Mouse (Mus musculus) MEL (cell line): ENCODE measurements at regions not wholly inside any gene's neighbourhood (a gene's known extent, or its start where the extent isn't known, plus 50 kb on each side); places are given as distances from the start of the nearest gene placed in this dataset.

Experiments used
- DNase-seq: peaks from one replicate; pipeline ENCODE4 v3.0.0; 2011; ENCODE audit warnings: low read depth, low spot score
- H3K27ac ChIP-seq: 2 replicates; pipeline ENCODE4 v1.5.1; 2012; ENCODE audit warnings: low read depth, mild to moderate bottlenecking, control low read depth, low read length, moderate library complexity; ENCODE audit not compliant: control insufficient read depth
- H3K27me3 ChIP-seq, 2 experiments: fragments of 150-350 bp in 1 of 2; sonication (generic) in 1 of 2; 2 replicates each; pipeline ENCODE4 v1.6.1; 2012; ENCODE audit warnings: low read length in 2 of 2, mild to moderate bottlenecking in 2 of 2, improper control_type of control experiment in 1 of 2, moderate library complexity in 1 of 2; ENCODE audit not compliant: insufficient read depth in 2 of 2, control insufficient read depth in 1 of 2
- H3K36me3 ChIP-seq, 2 experiments: 2 replicates each; pipeline ENCODE4 v1.6.1; 2012 to 2014; ENCODE audit warnings: low read length in 2 of 2, improper control_type of control experiment in 1 of 2, inconsistent platforms in 1 of 2, mild to moderate bottlenecking in 1 of 2; ENCODE audit not compliant: insufficient read depth in 2 of 2, control insufficient read depth in 1 of 2
- H3K4me1 ChIP-seq, 2 experiments: fragments of 150-350 bp in 1 of 2; sonication (generic) in 1 of 2; 2 replicates each; pipeline ENCODE4 v1.6.1; 2012; ENCODE audit warnings: low read length in 2 of 2, improper control_type of control experiment in 1 of 2, mild to moderate bottlenecking in 1 of 2; ENCODE audit not compliant: insufficient read depth in 2 of 2, control insufficient read depth in 1 of 2
- H3K4me3 ChIP-seq, 2 experiments: fragments of 150-350 bp in 1 of 2; sonication (generic) in 1 of 2; 2 replicates each; pipeline ENCODE4 v1.5.1; 2012; ENCODE audit warnings: low read depth in 2 of 2, low read length in 2 of 2, mild to moderate bottlenecking in 2 of 2, moderate library complexity in 2 of 2, control low read depth in 1 of 2, improper control_type of control experiment in 1 of 2; ENCODE audit not compliant: control insufficient read depth in 1 of 2, insufficient read depth in 1 of 2
- H3K79me2 ChIP-seq: 2 replicates; pipeline ENCODE4 v1.6.1; 2012; ENCODE audit warnings: mild to moderate bottlenecking, low read length, moderate library complexity; ENCODE audit not compliant: control insufficient read depth, poor library complexity, insufficient read depth
- H3K9ac ChIP-seq: 2 replicates; pipeline ENCODE4 v1.6.1; 2012; ENCODE audit warnings: low read depth, mild to moderate bottlenecking, control low read depth, low read length, moderate library complexity; ENCODE audit not compliant: control insufficient read depth, poor library complexity, severe bottlenecking
- H3K9me3 ChIP-seq: fragments of 150-350 bp; sonication (generic); replicated peaks from 2 replicates; pipeline ENCODE4 v1.6.1; 2012; ENCODE audit warnings: mild to moderate bottlenecking, low read length, improper control_type of control experiment, moderate library complexity; ENCODE audit not compliant: insufficient read depth
- BHLHE40 ChIP-seq: IDR thresholded peaks from 2 replicates; pipeline ENCODE4 v1.6.1; 2012; ENCODE audit warnings: low read depth, mild to moderate bottlenecking, inconsistent platforms, low read length, improper control_type of control experiment, borderline replicate concordance
- CHD1 ChIP-seq: IDR thresholded peaks from 2 replicates; pipeline ENCODE4 v1.6.1; 2012; ENCODE audit warnings: low read depth, mild to moderate bottlenecking, inconsistent platforms, low read length, improper control_type of control experiment
- ETS1 ChIP-seq: IDR thresholded peaks from 2 replicates; pipeline ENCODE4 v1.6.1; 2012; ENCODE audit warnings: low read depth, mild to moderate bottlenecking, inconsistent platforms, low read length, improper control_type of control experiment, moderate library complexity
- GABPA ChIP-seq: IDR thresholded peaks from 2 replicates; pipeline ENCODE4 v1.6.1; 2012; ENCODE audit warnings: low read depth, mild to moderate bottlenecking, inconsistent platforms, low read length, improper control_type of control experiment, moderate library complexity
- KAT2A ChIP-seq: conservative IDR thresholded peaks from 2 replicates; pipeline ENCODE4 v1.6.1; 2012; ENCODE audit warnings: low read depth, low read length, improper control_type of control experiment, inconsistent platforms
- MAX ChIP-seq: IDR thresholded peaks from 2 replicates; pipeline ENCODE4 v1.6.1; 2011; ENCODE audit warnings: low read length, improper control_type of control experiment
- MAZ ChIP-seq: IDR thresholded peaks from 2 replicates; pipeline ENCODE4 v1.6.1; 2012; ENCODE audit warnings: low read depth, mild to moderate bottlenecking, inconsistent platforms, low read length, improper control_type of control experiment
- MYB ChIP-seq: IDR thresholded peaks from 2 replicates; pipeline ENCODE4 v1.6.1; 2011; ENCODE audit warnings: mild to moderate bottlenecking, low read depth, low read length, improper control_type of control experiment
- MYC ChIP-seq: IDR thresholded peaks from 2 replicates; pipeline ENCODE4 v1.6.1; 2011; ENCODE audit warnings: low read depth, mild to moderate bottlenecking, low read length, improper control_type of control experiment, moderate library complexity
- NELFE ChIP-seq: IDR thresholded peaks from 2 replicates; pipeline ENCODE4 v1.6.1; 2011; ENCODE audit warnings: low read depth, low read length, improper control_type of control experiment
- NRF1 ChIP-seq: IDR thresholded peaks from 2 replicates; pipeline ENCODE4 v1.6.1; 2014; ENCODE audit warnings: low read depth, mild to moderate bottlenecking, inconsistent platforms, low read length, improper control_type of control experiment, moderate library complexity; ENCODE audit not compliant: poor library complexity, insufficient read depth, severe bottlenecking
- POLR2AphosphoS2 ChIP-seq: IDR thresholded peaks from 2 replicates; pipeline ENCODE4 v1.6.1; 2011; ENCODE audit warnings: low read length, improper control_type of control experiment
- RAD21 ChIP-seq: IDR thresholded peaks from 2 replicates; pipeline ENCODE4 v1.6.1; 2011; ENCODE audit warnings: mild to moderate bottlenecking, low read depth, low read length, improper control_type of control experiment
- RCOR1 ChIP-seq: IDR thresholded peaks from 2 replicates; pipeline ENCODE4 v1.6.1; 2012; ENCODE audit warnings: low read depth, mild to moderate bottlenecking, inconsistent platforms, low read length, improper control_type of control experiment
- SIN3A ChIP-seq: IDR thresholded peaks from 2 replicates; pipeline ENCODE4 v1.6.1; 2012; ENCODE audit warnings: low read length, improper control_type of control experiment, inconsistent platforms
- TAL1 ChIP-seq: IDR thresholded peaks from 2 replicates; pipeline ENCODE4 v1.6.1; 2012; ENCODE audit warnings: mild to moderate bottlenecking, inconsistent platforms, low read length, moderate library complexity, mixed read lengths
- TBP ChIP-seq: IDR thresholded peaks from 2 replicates; pipeline ENCODE4 v1.8.0; 2011; ENCODE audit warnings: low read depth, low read length, improper control_type of control experiment
- ZC3H11A ChIP-seq: IDR thresholded peaks from 2 replicates; pipeline ENCODE4 v1.6.1; 2012; ENCODE audit warnings: low read depth, mild to moderate bottlenecking, inconsistent platforms, low read length, improper control_type of control experiment
- ZNF384 ChIP-seq: IDR thresholded peaks from 2 replicates; pipeline ENCODE4 v1.6.1; 2012; ENCODE audit warnings: low read depth, mild to moderate bottlenecking, inconsistent platforms, low read length, improper control_type of control experiment

DNA sequence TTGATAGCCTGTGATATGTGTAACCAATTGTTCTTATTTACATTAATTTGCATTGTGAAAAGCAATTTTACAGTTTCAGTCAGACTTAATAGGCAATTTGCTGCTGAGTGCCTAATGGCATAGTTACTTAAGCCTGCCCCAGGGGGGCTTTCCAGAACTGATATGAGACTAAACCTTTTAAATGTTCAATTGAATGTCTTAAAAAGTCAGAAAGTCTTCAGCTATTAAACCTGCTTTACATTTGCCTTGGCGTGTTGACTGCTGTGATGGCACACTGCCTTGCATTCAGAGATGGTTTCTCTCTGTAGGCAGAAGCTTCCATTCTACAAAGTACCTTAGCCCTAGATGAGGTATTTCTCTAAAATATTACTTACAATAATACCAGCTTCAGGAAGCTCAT, 256.0 kb downstream of the Lrriq3 start:
- Histone ChIP-seq H3K4me1 (no peaks in the 10 kb centered on the region), H3K9me3 (no peaks in the 10 kb centered on the region), H3K9ac (no peak overlapping the region), H3K27me3 (no peaks in the 10 kb centered on the region), H3K36me3 (no peaks in the 10 kb centered on the region)
- no peak for DNase-seq
- TF ChIP-seq GABPA = no peak
- TF ChIP-seq NELFE = no peak
- TF ChIP-seq TBP = no peak
- TF ChIP-seq KAT2A = no peak
- TF ChIP-seq RAD21 = no peak
- TF ChIP-seq NRF1 = no peak
- TF ChIP-seq SIN3A = no peak
- TF ChIP-seq MAX = no peak
- TF ChIP-seq BHLHE40 = no peak
- no peak for TF ChIP-seq ZNF384
- no peak for TF ChIP-seq ZC3H11A
- no peak for TF ChIP-seq RCOR1
- TF ChIP-seq ETS1 = no peak
- no peak for TF ChIP-seq MYB
- no peak for TF ChIP-seq TAL1
- TF ChIP-seq, all 39 proteins: peak for 0
- Histone ChIP-seq H3K27ac (no peak overlapping the region), H3K79me2 (no peaks in the 10 kb centered on the region), H3K4me3 (no peak overlapping the region)

GRCm38 (mm10) chr3:155351636-155352035, 258.4 kb downstream of the Lrriq3 start:
- TF ChIP-seq MYC (no peak), ZC3H11A (no peak), POLR2AphosphoS2 (no peak), CHD1 (no peak), MAZ (no peak)
- Histone ChIP-seq H3K27ac (no peak overlapping the region), H3K4me1 (no peaks in the 10 kb centered on the region), H3K79me2 (no peaks in the 10 kb centered on the region), H3K27me3 (no peaks in the 10 kb centered on the region), H3K9me3 (no peaks in the 10 kb centered on the region), H3K9ac (no peak overlapping the region), H3K36me3 (no peaks in the 10 kb centered on the region), H3K4me3 (no peak overlapping the region)
- no peak for DNase-seq
